Mouse (Mus musculus): ENCODE measurements at regions not wholly inside any gene's neighbourhood (a gene's known extent, or its start where the extent isn't known, plus 50 kb on each side); places are given as distances from the start of the nearest gene placed in this dataset.

DNA sequence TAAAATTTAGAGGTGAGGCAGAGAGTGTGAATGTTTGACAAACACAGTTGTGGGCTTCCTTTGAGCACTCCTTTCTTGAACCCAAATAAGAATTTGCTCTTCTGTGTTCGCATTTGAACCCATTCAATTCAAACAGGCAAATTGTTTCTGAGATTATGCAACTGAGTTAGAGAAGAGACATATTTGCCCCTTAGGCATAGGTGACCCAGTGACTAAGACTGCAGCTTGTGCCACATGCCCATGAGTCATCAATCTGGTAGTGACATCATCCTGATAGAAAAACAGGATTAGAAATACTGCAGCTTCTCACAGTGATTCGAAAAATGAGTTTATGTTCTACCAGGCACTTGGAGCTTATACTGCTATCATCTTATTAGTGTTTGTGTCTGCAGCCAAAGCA lies 67.2 kb downstream of the Zfp622 start:
- peak in 1 of 2 experiments; percentile 8 for DNase-seq (ENCODE audit: extremely low spot score in 1 of 2, low spot score in 1 of 2)

DNA sequence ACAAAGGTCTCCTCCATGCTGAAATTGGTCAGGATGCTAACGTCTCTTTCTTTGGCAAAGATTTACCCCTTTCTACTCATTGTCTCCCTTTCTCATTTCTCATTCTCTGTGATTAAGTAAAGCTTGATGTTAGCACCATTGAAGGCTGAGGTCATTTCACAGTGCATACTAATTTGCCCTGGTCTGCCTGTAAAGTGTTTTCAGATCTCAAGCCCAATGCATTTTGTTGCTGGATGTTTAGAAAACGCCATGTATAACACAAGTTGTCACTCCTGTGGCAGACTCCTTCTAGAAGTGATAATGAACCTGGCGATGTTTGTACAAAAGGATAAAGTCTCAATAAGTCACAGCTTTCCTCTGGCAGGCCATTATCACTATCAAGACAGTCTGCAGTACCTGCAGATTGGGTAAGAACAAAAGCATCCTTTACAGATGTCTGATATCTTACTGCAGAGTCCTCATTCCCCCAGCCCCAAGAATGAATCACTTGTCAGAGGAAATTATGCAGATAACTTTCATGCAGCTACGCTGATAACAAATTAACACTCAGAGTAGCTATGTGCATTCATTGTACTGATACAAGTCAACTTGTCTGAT lies 68.7 kb downstream of the Zfp622 start:
- DNase-seq (ENCODE audit: extremely low spot score in 1 of 2, low spot score in 1 of 2) = no peak

DNA sequence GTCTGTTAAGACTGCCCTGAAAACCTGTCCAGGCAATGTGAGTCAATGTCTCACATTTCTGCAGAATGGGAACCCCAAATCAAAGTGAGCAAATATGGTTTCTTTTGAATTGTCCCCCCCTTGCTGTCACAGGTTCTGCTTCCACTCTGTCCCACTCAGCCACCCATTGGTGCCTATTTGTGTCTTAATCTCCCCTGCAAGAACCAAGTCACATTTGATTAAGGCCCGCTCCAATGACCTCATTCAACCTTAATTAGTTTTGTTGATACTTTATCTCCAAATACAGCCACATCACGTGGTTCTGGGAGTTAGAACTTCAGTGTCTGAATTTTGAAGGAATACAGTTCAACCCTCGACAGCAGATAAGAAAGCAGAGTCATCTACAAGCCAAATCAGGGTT lies 73.9 kb downstream of the Zfp622 start:
- no peak for DNase-seq (ENCODE audit: extremely low spot score in 1 of 2, low spot score in 1 of 2)

DNA sequence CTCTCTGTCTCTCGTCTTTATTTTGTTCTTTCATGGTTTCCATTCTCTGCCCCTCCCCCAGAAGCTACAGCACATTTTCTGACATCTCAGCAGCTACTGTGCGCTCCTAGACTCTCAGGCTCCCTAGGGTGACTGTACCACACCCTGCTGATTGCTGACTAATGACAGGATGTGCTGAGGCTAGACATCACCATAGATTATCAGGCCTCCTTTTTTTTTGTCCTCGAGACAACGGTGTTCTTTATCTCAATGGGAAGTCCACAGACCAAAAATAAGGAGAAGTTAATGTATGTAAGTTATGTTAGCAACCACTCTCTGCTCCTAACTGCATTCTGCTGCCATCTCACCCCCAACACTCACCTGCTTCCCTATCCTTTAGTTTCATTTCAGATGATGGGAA lies 116.0 kb downstream of the Zfp622 start:
- DNase-seq (ENCODE audit: extremely low spot score in 1 of 2, low spot score in 1 of 2) = no peak

DNA sequence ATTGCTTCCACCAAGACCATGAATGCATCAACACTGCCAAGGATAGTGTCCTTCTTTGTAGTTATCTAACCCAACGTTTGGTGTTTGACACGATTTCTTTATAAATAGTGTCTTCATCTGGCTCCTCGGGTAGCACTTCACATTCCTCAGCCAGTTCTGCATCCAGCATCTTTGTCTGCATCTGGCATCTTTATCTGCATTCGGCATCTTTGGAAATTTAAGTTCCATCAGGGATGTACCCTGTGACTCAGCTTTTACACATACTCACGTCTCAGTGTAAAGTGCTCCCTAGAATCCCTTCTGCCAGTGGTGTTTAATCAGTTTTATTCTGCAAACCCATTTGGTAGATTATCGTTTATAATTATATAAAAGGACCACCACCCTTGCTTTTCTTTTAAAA lies 123.8 kb downstream of the Zfp622 start:
- DNase-seq (ENCODE audit: extremely low spot score in 1 of 2, low spot score in 1 of 2) = peak; percentile 26 to 27

DNA sequence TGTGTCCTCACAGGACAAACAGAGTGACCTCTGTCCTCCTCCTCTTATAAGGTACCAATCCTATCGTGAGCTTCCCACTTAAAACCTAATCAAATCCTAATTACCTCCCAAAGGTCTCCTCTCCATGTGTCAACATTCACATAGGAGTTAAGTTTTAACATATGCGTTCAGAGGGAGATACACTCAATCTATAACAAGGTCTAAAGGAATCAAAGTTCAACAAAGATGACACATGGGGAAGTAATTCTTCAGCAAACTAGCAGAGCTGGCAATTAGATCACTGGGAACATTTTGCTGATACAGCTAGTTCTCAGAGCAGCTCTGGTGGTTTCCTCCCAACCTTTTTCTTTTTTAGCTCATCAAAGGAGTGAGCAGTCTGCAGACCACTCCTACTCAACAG lies 160.0 kb downstream of the Zfp622 start:
- DNase-seq (ENCODE audit: extremely low spot score in 1 of 2, low spot score in 1 of 2) = no peak

DNA sequence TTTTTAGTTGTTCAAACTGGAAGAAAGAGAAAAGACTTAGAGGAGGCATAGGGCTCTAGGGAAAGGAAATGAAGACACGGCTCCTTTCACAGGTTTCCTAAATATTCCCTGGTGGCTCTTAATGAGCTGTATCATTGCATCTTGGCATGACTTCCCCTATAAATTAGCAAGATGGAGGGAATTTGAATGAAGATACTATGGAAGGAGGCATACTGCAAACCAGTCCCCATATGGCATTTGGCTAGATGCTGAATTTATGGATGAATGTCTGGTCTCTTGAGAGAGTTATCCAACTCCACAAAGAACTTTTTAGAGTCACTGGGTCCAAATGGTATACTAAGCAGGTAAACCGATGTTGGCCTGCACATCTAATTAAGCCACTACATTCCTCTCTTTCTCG lies 150.3 kb upstream of the March11 start:
- no peak for DNase-seq (ENCODE audit: extremely low spot score in 1 of 2, low spot score in 1 of 2)

DNA sequence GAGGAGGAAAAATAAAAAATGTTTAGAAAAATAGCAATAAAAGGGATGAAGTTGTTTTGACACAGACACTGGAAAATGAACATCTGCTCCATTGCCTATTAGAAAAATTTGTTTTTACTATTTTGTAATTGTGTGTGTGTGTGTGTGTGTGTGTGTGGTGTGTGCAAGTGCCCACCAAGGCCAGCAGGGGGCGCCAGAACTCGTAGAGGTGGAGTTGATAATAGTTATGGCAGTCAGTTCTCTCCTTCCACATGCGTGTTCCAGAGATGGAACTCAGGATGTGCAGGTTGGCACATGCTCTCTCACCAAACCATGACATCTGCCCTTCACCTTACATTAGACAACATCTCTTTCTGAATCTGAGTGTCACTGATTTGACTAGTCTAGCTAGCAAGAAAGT lies 123.9 kb upstream of the March11 start:
- no peak for DNase-seq (ENCODE audit: extremely low spot score in 1 of 2, low spot score in 1 of 2)

DNA sequence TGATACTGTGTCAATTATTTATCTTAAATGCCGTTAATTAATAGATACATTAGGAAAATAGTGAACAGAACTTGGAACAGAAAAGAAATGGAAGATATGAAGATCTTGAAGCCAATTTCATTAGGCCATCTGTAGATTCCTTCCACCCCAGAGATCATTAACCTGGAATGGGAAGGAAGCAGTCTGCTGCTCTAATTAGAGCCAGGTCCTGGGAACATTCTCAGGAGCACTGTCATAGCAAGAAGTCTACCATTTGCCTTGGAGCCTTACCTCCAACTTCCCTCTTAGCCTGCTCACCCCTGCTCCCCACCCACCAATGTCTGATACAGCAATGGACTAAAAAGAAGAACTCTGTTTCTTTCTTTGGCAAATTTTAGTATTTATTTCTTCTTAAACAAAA lies 113.3 kb upstream of the March11 start:
- no peak for DNase-seq (ENCODE audit: extremely low spot score in 1 of 2, low spot score in 1 of 2)

DNA sequence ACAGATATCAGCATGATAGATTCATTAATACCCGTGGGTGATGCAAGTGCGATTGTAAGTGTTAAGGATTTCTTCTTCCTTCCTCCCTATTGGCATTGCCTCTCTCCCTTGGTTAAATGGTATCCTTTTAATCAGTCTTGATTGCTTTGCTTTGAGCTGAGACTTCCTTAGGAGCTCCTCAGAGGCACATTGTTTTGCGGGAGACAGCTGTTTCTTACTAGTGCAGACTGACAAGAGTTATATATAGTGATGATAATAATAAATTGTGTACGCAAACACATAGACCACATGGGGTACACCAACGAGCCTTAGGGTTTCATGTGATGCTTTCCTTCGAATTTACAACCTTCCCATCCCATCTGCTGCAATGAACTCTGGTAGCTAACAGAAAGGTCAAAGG lies 102.0 kb upstream of the March11 start:
- no peak for DNase-seq (ENCODE audit: extremely low spot score in 1 of 2, low spot score in 1 of 2)

DNA sequence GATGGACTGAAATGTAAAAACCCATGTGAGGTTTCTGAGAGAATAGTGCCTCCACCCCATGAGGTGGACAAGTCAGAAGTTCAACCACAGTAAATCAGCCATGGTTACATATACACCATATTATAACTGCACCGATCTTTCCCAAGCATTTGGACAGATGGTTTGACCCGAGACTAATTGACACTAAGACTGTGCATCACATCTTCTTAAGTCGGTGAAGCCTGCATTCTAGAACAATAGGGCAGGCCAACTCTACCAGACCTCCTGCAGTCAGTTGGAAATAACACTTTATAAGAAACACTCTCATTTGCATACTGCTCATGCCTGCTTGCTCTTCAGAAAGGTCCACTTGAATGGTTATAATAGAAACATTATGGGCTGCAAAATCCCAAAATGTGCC lies 88.0 kb upstream of the March11 start:
- no peak for DNase-seq (ENCODE audit: extremely low spot score in 1 of 2, low spot score in 1 of 2)

DNA sequence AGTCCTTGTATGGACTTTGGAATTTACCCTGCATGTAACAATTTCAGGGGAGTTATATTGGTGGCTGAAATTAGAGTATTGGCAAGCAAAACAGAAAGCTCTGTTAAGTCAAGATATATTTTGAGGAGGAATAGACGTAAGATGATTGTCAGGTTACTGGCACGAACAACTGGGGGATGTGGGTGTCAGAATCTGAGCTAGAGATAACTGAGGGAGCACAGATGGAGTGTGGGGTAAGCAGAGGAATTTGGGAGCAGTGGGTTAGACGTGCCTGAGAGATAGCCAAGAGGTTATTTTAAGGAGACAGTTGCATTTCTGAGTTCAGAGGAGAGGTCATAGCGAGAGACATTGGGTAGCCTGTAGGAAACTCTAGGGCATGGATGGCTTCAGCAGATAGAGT lies 80.2 kb upstream of the March11 start:
- peak in 1 of 2 experiments; percentile 10 for DNase-seq (ENCODE audit: extremely low spot score in 1 of 2, low spot score in 1 of 2)

Measured in frontal cortex, adult 2 months (tissue).